Mouse (Mus musculus) thymus, postnatal 10 days (tissue): ENCODE data around the gene Dtx3.
"Not testable (repeated sequence)": the region's sequence is repeated elsewhere in the genome, so short reads cannot be mapped to it uniquely, and the experiment has no call there.

ENCODE experiments used
- DNase-seq, 2 experiments: peaks; one replicate each; pipeline ENCODE4 v3.0.0; 2021; ENCODE audit warnings: low spot score in 2 of 2

Dtx3 gene

GRCm38 (mm10) chr10:127165654-127166403, 29.7 kb downstream of the Dtx3 start:
- peak; percentile 65 to 66 for DNase-seq

GRCm38 (mm10) chr10:127165354-127165653, 30.2 kb downstream of the Dtx3 start:
- peak in 1 of 2 experiments; percentile 67 for DNase-seq

- DNase-seq: peak in 1 of 2 experiments; percentile 79
Measured at GRCm38 (mm10) chr10:127164631-127165353, 30.7 kb downstream of the Dtx3 start, which contains the start of gene B4galnt1. B4galnt1 (plus strand) TSS chr10:127165225.

GRCm38 (mm10) chr10:127164190-127164589, 31.3 kb downstream of the Dtx3 start:
- DNase-seq: no peak

GRCm38 (mm10) chr10:127162771-127163261, 32.7 kb downstream of the Dtx3 start:
- DNase-seq: peak; percentile 57 to 63

- no peak for DNase-seq
Measured at GRCm38 (mm10) chr10:127160728-127161127, 34.8 kb downstream of the Dtx3 start.

- DNase-seq: no peak
Measured at GRCm38 (mm10) chr10:127160081-127160480, 35.4 kb downstream of the Dtx3 start.

GRCm38 (mm10) chr10:127158471-127158870, 37.1 kb downstream of the Dtx3 start:
- no peak for DNase-seq

GRCm38 (mm10) chr10:127156511-127156910, 39.0 kb downstream of the Dtx3 start:
- DNase-seq: no peak

GRCm38 (mm10) chr10:127156089-127156488, 39.4 kb downstream of the Dtx3 start:
- DNase-seq: no peak

- DNase-seq: no peak
Measured at GRCm38 (mm10) chr10:127154652-127155051, 40.9 kb downstream of the Dtx3 start.

GRCm38 (mm10) chr10:127154241-127154640, 41.3 kb downstream of the Dtx3 start:
- DNase-seq: no peak

- DNase-seq: no peak
Measured at GRCm38 (mm10) chr10:127153323-127153722, 42.2 kb downstream of the Dtx3 start.

- not testable (repeated sequence) for DNase-seq
Measured at GRCm38 (mm10) chr10:127152556-127152955, 43.0 kb downstream of the Dtx3 start.

GRCm38 (mm10) chr10:127151233-127151632, 44.3 kb downstream of the Dtx3 start:
- not testable (repeated sequence) for DNase-seq

- no peak for DNase-seq
Measured at GRCm38 (mm10) chr10:127150471-127150872, 45.1 kb downstream of the Dtx3 start.

- no peak for DNase-seq
Measured at GRCm38 (mm10) chr10:127147135-127147534, 48.4 kb downstream of the Dtx3 start.

GRCm38 (mm10) chr10:127145303-127145702, 50.2 kb downstream of the Dtx3 start:
- no peak for DNase-seq

GRCm38 (mm10) chr10:127144536-127144935, 51.0 kb downstream of the Dtx3 start:
- no peak for DNase-seq

- no peak for DNase-seq
Measured at GRCm38 (mm10) chr10:127143228-127143627, 52.3 kb downstream of the Dtx3 start.

GRCm38 (mm10) chr10:127141500-127141899, 54.0 kb downstream of the Dtx3 start:
- peak; percentile 31 to 34 for DNase-seq

- DNase-seq: no peak
Measured at GRCm38 (mm10) chr10:127140971-127141370, 54.6 kb downstream of the Dtx3 start.
